Mouse (Mus musculus) kidney, adult 8-10 months (tissue): Measurements from ENCODE around the gene Mto1.
"Not testable (repeated sequence)": the region's sequence is repeated elsewhere in the genome, so short reads cannot be mapped to it uniquely, and the experiment has no call there.

Experiments used
- DNase-seq, 2 experiments: peaks; one replicate each; pipeline ENCODE4 v3.0.0; 2022

Gene Mto1

GRCm38 (mm10) chr9:78508106-78508786 is 60.2 kb downstream of the Mto1 start:
- DNase-seq = no peak

- no peak for DNase-seq
Measured at GRCm38 (mm10) chr9:78511705-78512104, 63.7 kb downstream of the Mto1 start.

- DNase-seq = no peak
Measured at GRCm38 (mm10) chr9:78513776-78514500, 65.9 kb downstream of the Mto1 start.

GRCm38 (mm10) chr9:78514681-78515080 is 66.7 kb downstream of the Mto1 start:
- DNase-seq = no peak

- no peak for DNase-seq
Measured at GRCm38 (mm10) chr9:78516125-78516524, 68.1 kb downstream of the Mto1 start.

GRCm38 (mm10) chr9:78517237-78517636 is 69.2 kb downstream of the Mto1 start:
- DNase-seq = not testable (repeated sequence)

GRCm38 (mm10) chr9:78520127-78520779 is 72.2 kb downstream of the Mto1 start:
- DNase-seq = peak; percentile 51 to 55

GRCm38 (mm10) chr9:78520780-78521601 is 73.0 kb downstream of the Mto1 start:
- DNase-seq = peak; percentile 61

GRCm38 (mm10) chr9:78521689-78522088 is 73.7 kb downstream of the Mto1 start:
- DNase-seq = no peak
